8 mouse cellular contexts compared by ENCODE assay signal in the genomic region with DNA sequence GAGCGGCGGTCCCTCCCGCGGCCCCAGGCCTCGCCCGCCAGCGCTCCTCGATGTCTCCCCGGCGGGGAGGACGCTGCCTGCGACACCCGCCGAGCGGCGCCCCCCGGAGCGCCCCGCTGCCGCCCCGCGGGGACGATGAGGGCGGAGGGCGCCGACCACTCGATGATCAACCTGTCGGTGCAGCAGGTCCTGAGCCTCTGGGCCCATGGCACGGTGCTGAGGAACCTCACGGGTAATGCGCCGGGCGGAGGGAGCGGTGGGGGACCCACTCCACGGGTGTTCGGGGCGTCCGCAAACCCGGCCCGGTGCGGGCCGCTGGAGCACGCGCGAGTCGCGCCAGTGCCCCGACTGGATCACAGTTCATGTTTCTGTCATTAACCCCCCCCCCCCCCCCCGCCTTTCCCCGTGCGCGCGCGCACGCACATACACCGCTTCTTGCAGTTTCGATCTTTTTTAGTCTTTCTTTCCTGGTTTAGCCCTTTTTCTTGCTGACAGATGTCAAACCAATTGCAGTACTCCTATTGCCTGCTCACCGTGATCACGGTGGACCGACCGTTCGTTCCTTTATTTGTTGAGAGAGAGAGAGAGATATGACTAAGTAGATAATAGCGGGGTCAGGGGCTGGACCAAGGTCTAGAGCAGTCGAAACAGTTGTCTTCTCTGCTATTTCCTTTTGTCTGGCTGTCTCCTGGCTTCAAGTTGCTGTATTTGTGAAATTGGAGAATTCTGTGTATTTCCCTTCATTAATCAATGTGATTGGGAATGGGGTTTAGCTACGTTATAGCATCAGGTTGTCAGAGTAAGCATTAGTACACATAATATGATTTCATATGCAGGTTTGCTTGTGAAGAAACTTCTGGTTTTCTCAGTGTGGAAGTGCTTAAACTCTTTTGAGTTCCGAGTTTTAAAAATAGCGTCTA. TPM values are rescaled to one million over a fixed set of nuclear protein-coding genes. Genes with fewer than 3 reads are reported as not detected.
DNase-seq lines count a peak whose midpoint lies in the region; ATAC-seq and TF ChIP-seq lines count a peak whose summit lies in the region.

No protein-coding gene starts in this region.

- DNase-seq in CD8-positive naive resting alpha-beta T cell, adult 2 months (ENCODE audit: low read depth in 2 of 2, low spot score in 2 of 2): peak; percentile 61 to 68
- DNase-seq in adrenal gland, postnatal 36 days: peak; percentile 50 to 55
- DNase-seq in lung, adult 2 months: peak; percentile 69
- DNase-seq in ovary, postnatal 10 days (ENCODE audit: low spot score): peak; percentile 34
- DNase-seq in thymus, postnatal 36 days: peak; percentile 67 to 77

- H3K4me1 ChIP-seq in embryonic facial prominence, embryonic 13.5 days: peaks cover 11% of the 10 kb centered on the region; the same call in 1 of the 2 replicates
- peaks cover 3% of the 10 kb centered on the region for H3K4me1 ChIP-seq in heart, embryonic 11.5 days (ENCODE audit: control insufficient read depth, insufficient read depth, low read length)
- peaks cover 14% of the 10 kb centered on the region for H3K4me1 ChIP-seq in kidney, embryonic 15.5 days
- no peaks in the 10 kb centered on the region; the same call in 1 of the 2 replicates for H3K4me1 ChIP-seq in lung, adult 2 months (ENCODE audit: control insufficient read depth, insufficient read depth, low read length)

- WGBS in embryonic facial prominence, embryonic 13.5 days: 2% methylated on average over 65 of the region's 67 CpGs
- 3% methylated on average over 61 of the region's 67 CpGs for WGBS in heart, embryonic 11.5 days (ENCODE audit: insufficient replicate concordance)
- WGBS in kidney, embryonic 15.5 days: 3% methylated on average over 61 of the region's 67 CpGs
- WGBS in lung, adult 2 months: 1% methylated on average over 67 of the region's 67 CpGs

- peak overlapping the region; percentile 75 for H3K4me3 ChIP-seq in embryonic facial prominence, embryonic 13.5 days
- peak overlapping the region; percentile 91 for H3K4me3 ChIP-seq in heart, embryonic 11.5 days (ENCODE audit: low read depth, low read length)
- H3K4me3 ChIP-seq in kidney, embryonic 15.5 days (replicated peaks): peak overlapping the region; percentile 95
- peak overlapping the region; percentile 72 for H3K4me3 ChIP-seq in lung, adult 2 months (replicated peaks; ENCODE audit: extremely low read depth, low read depth, low read length)

- H3K4me2 ChIP-seq in embryonic facial prominence, embryonic 13.5 days: peak overlapping the region; percentile 77
- peak overlapping the region; percentile 76 for H3K4me2 ChIP-seq in heart, embryonic 11.5 days
- H3K4me2 ChIP-seq in kidney, embryonic 15.5 days: peak overlapping the region; percentile 83

- H3K36me3 ChIP-seq in embryonic facial prominence, embryonic 13.5 days: no peaks in the 10 kb centered on the region
- no peaks in the 10 kb centered on the region for H3K36me3 ChIP-seq in heart, embryonic 11.5 days (ENCODE audit: control insufficient read depth, insufficient read depth, low read length)
- H3K36me3 ChIP-seq in kidney, embryonic 15.5 days: no peaks in the 10 kb centered on the region

- no peaks in the 10 kb centered on the region for H3K9me3 ChIP-seq in embryonic facial prominence, embryonic 13.5 days
- no peaks in the 10 kb centered on the region for H3K9me3 ChIP-seq in heart, embryonic 11.5 days (replicated peaks; ENCODE audit: control insufficient read depth, low read length)
- H3K9me3 ChIP-seq in kidney, embryonic 15.5 days (replicated peaks): no peaks in the 10 kb centered on the region

- no peak for TF ChIP-seq POLR2A in lung, adult 2 months (IDR thresholded peaks at IDR 0.05; ENCODE audit: borderline replicate concordance, extremely low read depth, low read depth, low read length)

- peak overlapping the region; percentile 87 for H3K9ac ChIP-seq in embryonic facial prominence, embryonic 13.5 days
- peak overlapping the region; percentile 95 for H3K9ac ChIP-seq in heart, embryonic 11.5 days (ENCODE audit: low read depth, low read length)
- peak overlapping the region; percentile 85 for H3K9ac ChIP-seq in kidney, embryonic 15.5 days

- ATAC-seq in embryonic facial prominence, embryonic 13.5 days (ENCODE audit: insufficient number of reproducible peaks, insufficient read depth, low FRiP score, low TSS enrichment, low read depth): peak; percentile 8
- peak; percentile 0; the same call in 1 of the 2 replicates for ATAC-seq in heart, embryonic 11.5 days (replicated peaks; ENCODE audit: insufficient number of reproducible peaks, low FRiP score, low TSS enrichment)
- ATAC-seq in kidney, embryonic 15.5 days (replicated peaks; ENCODE audit: low FRiP score): peak; percentile 37

- TF ChIP-seq CTCF in lung, adult 2 months (IDR thresholded peaks at IDR 0.05; ENCODE audit: insufficient read depth, low read length): no peak

- no peaks in the 10 kb centered on the region for H3K27me3 ChIP-seq in embryonic facial prominence, embryonic 13.5 days
- no peaks in the 10 kb centered on the region for H3K27me3 ChIP-seq in heart, embryonic 11.5 days (ENCODE audit: control insufficient read depth, insufficient read depth, low read length)
- H3K27me3 ChIP-seq in kidney, embryonic 15.5 days: no peaks in the 10 kb centered on the region

- H3K27ac ChIP-seq in embryonic facial prominence, embryonic 13.5 days: peak overlapping the region; percentile 29; the same call in 1 of the 2 replicates
- H3K27ac ChIP-seq in heart, embryonic 11.5 days (ENCODE audit: low read depth, low read length): peak overlapping the region; percentile 82
- peak overlapping the region; percentile 78 for H3K27ac ChIP-seq in kidney, embryonic 15.5 days

RNA-seq across cellular contexts. Expression of a gene that starts 0.6 kb away (rescaled TPM):
- 10 to 100 TPM; 23.0 to 29.0 TPM for total RNA-seq in adrenal gland, postnatal 36 days (2021)
- 8.9 and 9.0 TPM in 2 replicates for polyA plus RNA-seq in embryonic facial prominence, embryonic 13.5 days (2015; fragmentation: Nextera tagmentation; extraction: Ambion mirVana)
- 17.6 and 20.3 TPM in 2 replicates for polyA plus RNA-seq in heart, embryonic 11.5 days (2014; fragmentation: Nextera tagmentation; extraction: Ambion mirVana)
- polyA plus RNA-seq in kidney, embryonic 15.5 days (2015; fragmentation: Nextera tagmentation; extraction: Ambion mirVana): 9.5 and 10.2 TPM in 2 replicates
- polyA plus RNA-seq in lung, adult 2 months (2012; rRNA removed): 5.4 and 6.6 TPM in 2 replicates

Comparison
In these comparisons a context has a peak if more than half of its experiments do, and no peak if none do; other contexts are left out.
1. Peak in every context shown above with its lines: DNase-seq, ATAC-seq, H3K4me3 ChIP-seq and H3K27ac ChIP-seq.
2. H3K27ac ChIP-seq: peak in every context shown above with its lines; median percentile 82 in heart, embryonic 11.5 days; 78 in kidney, embryonic 15.5 days; 29 in embryonic facial prominence, embryonic 13.5 days.